Mouse (Mus musculus): ENCODE results near the gene Nell2.

GRCm38 (mm10) chr15:95354806-95355205 is 173.6 kb downstream of the Nell2 start:
- TF ChIP-seq POLR2A (IDR thresholded peaks at IDR 0.05; ENCODE audit: low read depth, low read length) (no peak), CTCF (IDR thresholded peaks at IDR 0.05; ENCODE audit: extremely low read depth, insufficient read length, insufficient replicate concordance, low read depth, low read length) (no peak)

Data from small intestine, adult 2 months (tissue).